Mouse (Mus musculus): ENCODE data around the gene Cacna2d4. TPM values are rescaled to one million over a fixed set of nuclear protein-coding genes. Genes with fewer than 3 reads are reported as not detected.
A peak's percentile ranks its signal among the peaks of the same experiment; 100 is the strongest.

Cacna2d4 gene
- polyA plus RNA-seq (2016; fragmentation: Nextera tagmentation; extraction: Ambion mirVana) = not detected in 2 replicates

- no peak for DNase-seq (ENCODE audit: low spot score)
- Histone ChIP-seq H3K27me3 (replicated peaks; ENCODE audit: low read depth, poor library complexity, severe bottlenecking) (no peaks in the 10 kb centered on the region), H3K4me1 (peaks cover 21% of the 10 kb centered on the region), H3K27ac (replicated peaks) (no peak within 1 kb of the TSS), H3K9me3 (no peaks in the 10 kb centered on the region), H3K4me3 (no peak within 1 kb of the TSS), H3K36me3 (replicated peaks) (no peaks in the 10 kb centered on the region)
- 64% methylated on average over 1 of the region's 1 CpGs for WGBS
These were observed at the start of gene Cacna2d4 for GRCm38 (mm10) chr6:119236241-119236640. Gene Cacna2d4 (plus strand): TSS chr6:119236526.

- H3K27me3 ChIP-seq (replicated peaks; ENCODE audit: low read depth, poor library complexity, severe bottlenecking) = no peaks in the 10 kb centered on the region
- 59% methylated on average over 8 of the region's 8 CpGs for WGBS
- no peak overlapping the region for H3K4me3 ChIP-seq
- peaks cover 32% of the 10 kb centered on the region for H3K36me3 ChIP-seq (replicated peaks)
- no peaks in the 10 kb centered on the region for H3K4me1 ChIP-seq
- H3K27ac ChIP-seq (replicated peaks) = no peak overlapping the region
- H3K9me3 ChIP-seq = no peaks in the 10 kb centered on the region
- peak; percentile 20 for DNase-seq (ENCODE audit: low spot score)
These were observed 49.7 kb upstream of the Cacna2d4 start for GRCm38 (mm10) chr6:119186658-119187057.

- WGBS = 88% methylated on average over 6 of the region's 6 CpGs
- DNase-seq (ENCODE audit: low spot score) = no peak
- H3K4me3 ChIP-seq = no peak overlapping the region
- H3K9me3 ChIP-seq = no peaks in the 10 kb centered on the region
- no peaks in the 10 kb centered on the region for H3K4me1 ChIP-seq
- H3K27me3 ChIP-seq (replicated peaks; ENCODE audit: low read depth, poor library complexity, severe bottlenecking) = no peaks in the 10 kb centered on the region
- H3K36me3 ChIP-seq (replicated peaks) = peaks cover 38% of the 10 kb centered on the region
- no peak overlapping the region for H3K27ac ChIP-seq (replicated peaks)
These were observed 48.7 kb upstream of the Cacna2d4 start for GRCm38 (mm10) chr6:119187631-119188030.

- Histone ChIP-seq H3K4me3 (no peak overlapping the region), H3K36me3 (replicated peaks) (peaks cover 47% of the 10 kb centered on the region), H3K9me3 (no peaks in the 10 kb centered on the region), H3K4me1 (peaks cover 14% of the 10 kb centered on the region), H3K27ac (replicated peaks) (no peak overlapping the region), H3K27me3 (replicated peaks; ENCODE audit: low read depth, poor library complexity, severe bottlenecking) (no peaks in the 10 kb centered on the region)
- DNase-seq (ENCODE audit: low spot score) = no peak
- 90% methylated on average over 4 of the region's 4 CpGs for WGBS
These were observed 44.8 kb upstream of the Cacna2d4 start for GRCm38 (mm10) chr6:119191478-119191877.

GRCm38 (mm10) chr6:119193571-119194154 lies 42.7 kb upstream of the Cacna2d4 start:
- Histone ChIP-seq H3K36me3 (replicated peaks) (peaks cover 43% of the 10 kb centered on the region), H3K27ac (replicated peaks) (no peak overlapping the region), H3K9me3 (no peaks in the 10 kb centered on the region), H3K4me1 (peaks cover 18% of the 10 kb centered on the region), H3K4me3 (no peak overlapping the region), H3K27me3 (replicated peaks; ENCODE audit: low read depth, poor library complexity, severe bottlenecking) (no peaks in the 10 kb centered on the region)
- no peak for DNase-seq (ENCODE audit: low spot score)
- WGBS = 79% methylated on average over 15 of the region's 15 CpGs

GRCm38 (mm10) chr6:119194161-119194560 lies 42.2 kb upstream of the Cacna2d4 start:
- peaks cover 43% of the 10 kb centered on the region for H3K36me3 ChIP-seq (replicated peaks)
- no peaks in the 10 kb centered on the region for H3K27me3 ChIP-seq (replicated peaks; ENCODE audit: low read depth, poor library complexity, severe bottlenecking)
- peak; percentile 27 for DNase-seq (ENCODE audit: low spot score)
- peaks cover 23% of the 10 kb centered on the region for H3K4me1 ChIP-seq
- H3K4me3 ChIP-seq = no peak overlapping the region
- H3K9me3 ChIP-seq = no peaks in the 10 kb centered on the region
- WGBS = 47% methylated on average over 9 of the region's 9 CpGs
- H3K27ac ChIP-seq (replicated peaks) = no peak overlapping the region; the same call in 1 of the 2 replicates

GRCm38 (mm10) chr6:119194601-119195000 lies 41.7 kb upstream of the Cacna2d4 start:
- WGBS = 69% methylated on average over 7 of the region's 7 CpGs
- no peak overlapping the region for H3K27ac ChIP-seq (replicated peaks)
- no peak overlapping the region for H3K4me3 ChIP-seq
- no peaks in the 10 kb centered on the region for H3K9me3 ChIP-seq
- DNase-seq (ENCODE audit: low spot score) = no peak
- no peaks in the 10 kb centered on the region for H3K27me3 ChIP-seq (replicated peaks; ENCODE audit: low read depth, poor library complexity, severe bottlenecking)
- H3K36me3 ChIP-seq (replicated peaks) = peaks cover 39% of the 10 kb centered on the region
- H3K4me1 ChIP-seq = peaks cover 27% of the 10 kb centered on the region

- peaks cover 27% of the 10 kb centered on the region for H3K4me1 ChIP-seq
- no peaks in the 10 kb centered on the region for H3K27me3 ChIP-seq (replicated peaks; ENCODE audit: low read depth, poor library complexity, severe bottlenecking)
- no peak within 1 kb of the TSS for H3K4me3 ChIP-seq
- DNase-seq (ENCODE audit: low spot score) = no peak
- H3K36me3 ChIP-seq (replicated peaks) = peaks cover 31% of the 10 kb centered on the region
- 84% methylated on average over 17 of the region's 17 CpGs for WGBS
- H3K9me3 ChIP-seq = no peaks in the 10 kb centered on the region
- H3K27ac ChIP-seq (replicated peaks) = no peak within 1 kb of the TSS
These were observed 39.7 kb upstream of the Cacna2d4 start, which contains the start of gene Cacna1c for GRCm38 (mm10) chr6:119196382-119197305. Gene Cacna1c (minus strand): TSS chr6:119196418.

GRCm38 (mm10) chr6:119198534-119199273 lies 37.6 kb upstream of the Cacna2d4 start:
- no peaks in the 10 kb centered on the region for H3K9me3 ChIP-seq
- 50% methylated on average over 15 of the region's 15 CpGs for WGBS
- no peak overlapping the region for H3K27ac ChIP-seq (replicated peaks)
- H3K4me1 ChIP-seq = peaks cover 24% of the 10 kb centered on the region
- no peak for DNase-seq (ENCODE audit: low spot score)
- H3K27me3 ChIP-seq (replicated peaks; ENCODE audit: low read depth, poor library complexity, severe bottlenecking) = no peaks in the 10 kb centered on the region
- H3K4me3 ChIP-seq = no peak overlapping the region
- peaks cover 31% of the 10 kb centered on the region for H3K36me3 ChIP-seq (replicated peaks)

- Histone ChIP-seq H3K4me1 (peaks cover 18% of the 10 kb centered on the region), H3K27me3 (replicated peaks; ENCODE audit: low read depth, poor library complexity, severe bottlenecking) (no peaks in the 10 kb centered on the region), H3K27ac (replicated peaks) (no peak overlapping the region), H3K9me3 (no peaks in the 10 kb centered on the region), H3K4me3 (no peak overlapping the region), H3K36me3 (replicated peaks) (peaks cover 28% of the 10 kb centered on the region)
- DNase-seq (ENCODE audit: low spot score) = no peak
- WGBS = 41% methylated on average over 8 of the region's 8 CpGs
These were observed 36.9 kb upstream of the Cacna2d4 start for GRCm38 (mm10) chr6:119199274-119199879.

- Histone ChIP-seq H3K27ac (replicated peaks) (no peak overlapping the region), H3K27me3 (replicated peaks; ENCODE audit: low read depth, poor library complexity, severe bottlenecking) (no peaks in the 10 kb centered on the region), H3K4me1 (peaks cover 15% of the 10 kb centered on the region), H3K9me3 (no peaks in the 10 kb centered on the region), H3K36me3 (replicated peaks) (peaks cover 31% of the 10 kb centered on the region), H3K4me3 (no peak overlapping the region)
- WGBS = 77% methylated on average over 5 of the region's 5 CpGs
- DNase-seq (ENCODE audit: low spot score) = no peak
These were observed 36.0 kb upstream of the Cacna2d4 start for GRCm38 (mm10) chr6:119200362-119200761.

- H3K4me3 ChIP-seq = no peak overlapping the region
- no peaks in the 10 kb centered on the region for H3K9me3 ChIP-seq
- no peak overlapping the region for H3K27ac ChIP-seq (replicated peaks)
- no peak for DNase-seq (ENCODE audit: low spot score)
- no peaks in the 10 kb centered on the region for H3K27me3 ChIP-seq (replicated peaks; ENCODE audit: low read depth, poor library complexity, severe bottlenecking)
- H3K4me1 ChIP-seq = peaks cover 11% of the 10 kb centered on the region
- 93% methylated on average over 4 of the region's 4 CpGs for WGBS
- H3K36me3 ChIP-seq (replicated peaks) = peaks cover 31% of the 10 kb centered on the region
These were observed 34.8 kb upstream of the Cacna2d4 start for GRCm38 (mm10) chr6:119201575-119201974.

All from embryonic facial prominence, embryonic 10.5 days (tissue).